Mouse (Mus musculus): ENCODE measurements at regions not wholly inside any gene's neighbourhood (a gene's known extent, or its start where the extent isn't known, plus 50 kb on each side); places are given as distances from the start of the nearest gene placed in this dataset.

GRCm38 (mm10) chr14:72853104-72853503, 143.3 kb upstream of the Fndc3a start:
- no peak for DNase-seq (ENCODE audit: low spot score in 2 of 2)

- no peak for DNase-seq (ENCODE audit: low spot score in 2 of 2)
These were observed 141.1 kb upstream of the Fndc3a start for GRCm38 (mm10) chr14:72850884-72851283.

- DNase-seq (ENCODE audit: low spot score in 2 of 2) = no peak
These were observed 138.6 kb upstream of the Fndc3a start for GRCm38 (mm10) chr14:72848271-72848955.

- DNase-seq (ENCODE audit: low spot score in 2 of 2) = no peak
These were observed 137.7 kb upstream of the Fndc3a start for GRCm38 (mm10) chr14:72847466-72847865.

- no peak for DNase-seq (ENCODE audit: low spot score in 2 of 2)
These were observed 136.0 kb upstream of the Fndc3a start for GRCm38 (mm10) chr14:72845621-72846440.

- DNase-seq (ENCODE audit: low spot score in 2 of 2) = no peak
These were observed 135.1 kb upstream of the Fndc3a start for GRCm38 (mm10) chr14:72844753-72845369.

- DNase-seq (ENCODE audit: low spot score in 2 of 2) = no peak
These were observed 131.9 kb upstream of the Fndc3a start for GRCm38 (mm10) chr14:72841753-72842152.

GRCm38 (mm10) chr14:72835158-72835557, 125.4 kb upstream of the Fndc3a start:
- no peak for DNase-seq (ENCODE audit: low spot score in 2 of 2)

- no peak for DNase-seq (ENCODE audit: low spot score in 2 of 2)
These were observed 119.5 kb upstream of the Fndc3a start for GRCm38 (mm10) chr14:72829261-72829660.

GRCm38 (mm10) chr14:72825549-72825948, 115.7 kb upstream of the Fndc3a start:
- peak in 1 of 2 experiments; percentile 5 for DNase-seq (ENCODE audit: low spot score in 2 of 2)

- DNase-seq (ENCODE audit: low spot score in 2 of 2) = no peak
These were observed 112.4 kb upstream of the Fndc3a start for GRCm38 (mm10) chr14:72822231-72822615.

GRCm38 (mm10) chr14:72821517-72822230, 111.9 kb upstream of the Fndc3a start:
- DNase-seq (ENCODE audit: low spot score in 2 of 2) = no peak

- no peak for DNase-seq (ENCODE audit: low spot score in 2 of 2)
These were observed 109.2 kb upstream of the Fndc3a start for GRCm38 (mm10) chr14:72819037-72819436.

- DNase-seq (ENCODE audit: low spot score in 2 of 2) = no peak
These were observed 108.0 kb upstream of the Fndc3a start for GRCm38 (mm10) chr14:72817764-72818163.

- no peak for DNase-seq (ENCODE audit: low spot score in 2 of 2)
These were observed 107.0 kb upstream of the Fndc3a start for GRCm38 (mm10) chr14:72816847-72817246.

- no peak for DNase-seq (ENCODE audit: low spot score in 2 of 2)
These were observed 99.3 kb upstream of the Fndc3a start for GRCm38 (mm10) chr14:72809138-72809537.

- no peak for DNase-seq (ENCODE audit: low spot score in 2 of 2)
These were observed 98.1 kb upstream of the Fndc3a start for GRCm38 (mm10) chr14:72807947-72808346.

- DNase-seq (ENCODE audit: low spot score in 2 of 2) = no peak
These were observed 97.5 kb upstream of the Fndc3a start for GRCm38 (mm10) chr14:72807286-72807685.

- DNase-seq (ENCODE audit: low spot score in 2 of 2) = no peak
These were observed 96.8 kb upstream of the Fndc3a start for GRCm38 (mm10) chr14:72806598-72806997.

- no peak for DNase-seq (ENCODE audit: low spot score in 2 of 2)
These were observed 93.8 kb upstream of the Fndc3a start for GRCm38 (mm10) chr14:72803579-72803978.

- DNase-seq (ENCODE audit: low spot score in 2 of 2) = no peak
These were observed 80.9 kb upstream of the Fndc3a start for GRCm38 (mm10) chr14:72790654-72791053.

- DNase-seq (ENCODE audit: low spot score in 2 of 2) = no peak
These were observed 77.1 kb upstream of the Fndc3a start for GRCm38 (mm10) chr14:72786929-72787328.
